Mouse (Mus musculus): ENCODE results near the gene Zfp809. TPM values are rescaled to one million over a fixed set of nuclear protein-coding genes. Genes with fewer than 3 reads are reported as not detected.
A peak's percentile ranks its signal among the peaks of the same experiment; 100 is the strongest.

Zfp809 gene
- total and polyA plus RNA-seq, 3 experiments = 13.9 to 23.8 (median 14.0) TPM

DNA sequence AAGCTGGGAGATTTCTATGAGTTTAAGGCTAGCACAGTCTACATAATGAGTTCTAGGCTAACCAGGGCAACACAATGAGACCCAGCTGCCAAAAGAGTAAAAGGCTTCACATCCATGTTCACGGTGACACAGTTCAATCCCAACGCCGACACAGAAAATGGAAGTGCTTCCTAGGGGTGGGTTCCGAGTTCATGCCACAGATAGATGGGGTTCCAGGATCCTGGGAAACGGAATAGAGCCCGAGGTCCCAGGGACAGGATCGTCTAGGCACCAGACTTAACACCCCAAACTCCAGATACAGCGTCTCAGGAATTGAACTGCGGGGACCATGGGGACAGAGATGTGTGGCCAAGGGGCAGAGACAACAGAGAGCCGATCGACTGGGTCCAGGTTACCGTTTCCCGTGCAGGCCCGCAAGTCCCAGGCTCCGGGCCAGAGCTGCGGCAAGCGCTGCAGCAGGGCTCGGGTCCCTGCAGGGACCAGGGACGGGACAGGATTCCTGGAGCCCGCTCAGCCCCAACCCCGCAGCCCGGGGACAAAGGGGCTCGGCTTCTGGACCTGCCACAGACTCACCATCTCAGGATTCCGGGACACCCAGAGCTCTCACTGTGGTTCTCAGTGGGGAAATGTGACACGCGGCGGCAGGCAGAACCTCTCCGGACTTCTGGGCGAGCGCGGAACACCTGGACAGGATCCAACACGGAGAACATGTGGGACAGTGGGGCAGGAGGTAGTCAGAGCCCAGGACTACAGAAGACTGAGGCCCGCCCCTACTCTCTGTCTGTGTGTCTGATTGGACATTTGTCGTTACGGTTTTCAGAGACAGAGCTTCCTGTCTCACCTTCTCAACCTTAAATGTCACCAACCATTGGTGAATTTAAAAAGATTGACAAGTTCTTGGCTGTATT, 33.9 kb downstream of the Zfp809 start, which contains the start of gene Zfp599:
Gene Zfp599, minus strand, starts transcription at position 712 of the 908 bp plus-strand sequence.
- peaks cover 7% of the 10 kb centered on the region for H3K79me2 ChIP-seq (replicated peaks; ENCODE audit: control insufficient read depth, extremely low read depth, insufficient read depth, poor library complexity, severe bottlenecking)
- peak within 1 kb of the TSS; percentile 39 for H3K9ac ChIP-seq (ENCODE audit: insufficient read depth, low read depth)
- H3K4me2 ChIP-seq (ENCODE audit: insufficient read depth, low read depth, poor library complexity, severe bottlenecking) = peak within 1 kb of the TSS; percentile 87
- peaks cover 12% of the 10 kb centered on the region for H3K9me3 ChIP-seq (replicated peaks; ENCODE audit: low read length)
- in situ Hi-C loops (cut with MboI; ENCODE audit: low pct_ligation_motif_present, low pct_unique_long_range_greater_than_20kb, low sequenced_read_pairs) (no loop called here), dilution Hi-C loops (cut with MboI; ENCODE audit: extremely low pct_ligation_motif_present, extremely low pct_unique_long_range_greater_than_20kb, low sequenced_read_pairs) (no loop called here)
- H3K27ac ChIP-seq (ENCODE audit: insufficient read depth, low read depth) = no peak within 1 kb of the TSS
- no peaks in the 10 kb centered on the region for H3K27me3 ChIP-seq (replicated peaks)
- peaks cover 2 to 11% of the 10 kb centered on the region in 2 experiments; a peak in 2 of 4 replicates for H3K4me1 ChIP-seq (ENCODE audit: control insufficient read depth in 1 of 2, insufficient read depth in 2 of 2)
- H3K36me3 ChIP-seq (replicated peaks in 1 of 2; ENCODE audit: control insufficient read depth in 1 of 2, insufficient read depth in 1 of 2, low read length in 1 of 2) = peaks cover 9 to 25% of the 10 kb centered on the region in 2 experiments
- TF ChIP-seq TBP (conservative IDR thresholded peaks at IDR 0.05; ENCODE audit: low read depth, low read length) = peak; percentile 74
- TF ChIP-seq ETS1 (conservative IDR thresholded peaks at IDR 0.05; ENCODE audit: low read depth, low read length) = no peak
- TF ChIP-seq TCF12 (IDR thresholded peaks at IDR 0.05; ENCODE audit: low read depth, low read length) = peak; percentile 35; the same call in 1 of the 2 replicates
- peak; percentile 52; the same call in 1 of the 2 replicates for TF ChIP-seq ELF1 (IDR thresholded peaks at IDR 0.05; ENCODE audit: low read depth, low read length)
- TF ChIP-seq ZNF384 (IDR thresholded peaks at IDR 0.05; ENCODE audit: low read depth, low read length) = no peak
- TF ChIP-seq POLR2A (IDR thresholded peaks at IDR 0.05; ENCODE audit: low read depth, low read length) = peak; percentile 79
- no peak for TF ChIP-seq RCOR1 (conservative IDR thresholded peaks at IDR 0.05; ENCODE audit: low read depth, low read length)
- peak; percentile 44; the same call in 1 of the 2 replicates for TF ChIP-seq SIN3A (IDR thresholded peaks at IDR 0.05; ENCODE audit: low read length)
- TF ChIP-seq NELFE (IDR thresholded peaks at IDR 0.05; ENCODE audit: low read depth, low read length) = peak; percentile 68
- TF ChIP-seq MAFK (IDR thresholded peaks at IDR 0.05; ENCODE audit: insufficient replicate concordance, low read length) = no peak
- peak; percentile 71 for DNase-seq (ENCODE audit: extremely low read depth)
- peak within 1 kb of the TSS; percentile 60 to 72 (median 62) for H3K4me3 ChIP-seq (replicated peaks in 1 of 3; ENCODE audit: low read depth in 2 of 3, low read length in 2 of 3, poor library complexity in 1 of 3)

DNA sequence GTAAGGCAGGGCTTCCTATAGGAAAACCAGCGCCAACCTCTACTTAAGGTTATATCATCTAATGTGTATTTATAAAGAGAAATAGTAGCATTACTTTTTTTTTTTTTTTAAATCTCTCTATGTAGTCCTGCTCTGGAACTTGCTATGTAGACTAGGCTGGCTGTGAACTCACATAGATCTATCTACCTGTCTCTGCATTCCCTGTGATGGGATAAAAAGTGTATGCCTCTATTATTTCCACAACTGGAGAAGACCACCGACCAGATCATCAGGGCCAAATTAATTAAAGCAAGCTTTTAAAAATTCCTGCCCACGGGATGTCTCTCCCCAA, 34.5 kb downstream of the Zfp809 start:
- in situ Hi-C loops (cut with MboI; ENCODE audit: low pct_ligation_motif_present, low pct_unique_long_range_greater_than_20kb, low sequenced_read_pairs) = no loop called here
- H3K9ac ChIP-seq (ENCODE audit: insufficient read depth, low read depth) = peak overlapping the region; percentile 39; the same call in 1 of the 2 replicates
- H3K4me2 ChIP-seq (ENCODE audit: insufficient read depth, low read depth, poor library complexity, severe bottlenecking) = peak overlapping the region; percentile 87
- no peak for DNase-seq (ENCODE audit: extremely low read depth)
- H3K9me3 ChIP-seq (replicated peaks; ENCODE audit: low read length) = peaks cover 12% of the 10 kb centered on the region
- dilution Hi-C loops (cut with MboI; ENCODE audit: extremely low pct_ligation_motif_present, extremely low pct_unique_long_range_greater_than_20kb, low sequenced_read_pairs) = no loop called here
- H3K4me3 ChIP-seq (replicated peaks in 1 of 3; ENCODE audit: low read depth in 2 of 3, low read length in 2 of 3, poor library complexity in 1 of 3) = peak overlapping the region in 2 of 3 experiments; percentile 50 to 72
- no peak for TF ChIP-seq MAZ (IDR thresholded peaks at IDR 0.05; ENCODE audit: low read depth, low read length)
- TF ChIP-seq USF1 (IDR thresholded peaks at IDR 0.05; ENCODE audit: low read depth, low read length) = no peak
- TF ChIP-seq USF2 (conservative IDR thresholded peaks at IDR 0.05; ENCODE audit: low read depth, low read length) = no peak
- TF ChIP-seq MEF2A (IDR thresholded peaks at IDR 0.05; ENCODE audit: borderline replicate concordance, low read depth, low read length) = no peak
- TF ChIP-seq JUN (IDR thresholded peaks at IDR 0.05; ENCODE audit: insufficient read depth, low read depth, low read length) = no peak
- TF ChIP-seq CHD1 (IDR thresholded peaks at IDR 0.05; ENCODE audit: low read depth, low read length) = no peak
- TF ChIP-seq NELFE (IDR thresholded peaks at IDR 0.05; ENCODE audit: low read depth, low read length) = no peak
- no peak for TF ChIP-seq PAX5 (IDR thresholded peaks at IDR 0.05; ENCODE audit: low read length)
- H3K27me3 ChIP-seq (replicated peaks) = no peaks in the 10 kb centered on the region
- peaks cover 2 to 15% of the 10 kb centered on the region in 2 experiments; a peak in 3 of 4 replicates for H3K4me1 ChIP-seq (ENCODE audit: control insufficient read depth in 1 of 2, insufficient read depth in 2 of 2)
- H3K79me2 ChIP-seq (replicated peaks; ENCODE audit: control insufficient read depth, extremely low read depth, insufficient read depth, poor library complexity, severe bottlenecking) = peaks cover 7% of the 10 kb centered on the region
- H3K27ac ChIP-seq (ENCODE audit: insufficient read depth, low read depth) = no peak overlapping the region
- H3K36me3 ChIP-seq (replicated peaks in 1 of 2; ENCODE audit: control insufficient read depth in 1 of 2, insufficient read depth in 1 of 2, low read length in 1 of 2) = peaks cover 9 to 25% of the 10 kb centered on the region in 2 experiments
